Mouse (Mus musculus) fibroblast of lung, adult 2 months (primary cell): ENCODE data around the gene Gal3st2b.
"Not testable (repeated sequence)": the region's sequence is repeated elsewhere in the genome, so short reads cannot be mapped to it uniquely, and the experiment has no call there.

ENCODE experiments used
- DNase-seq: peaks from one replicate; pipeline ENCODE4 v3.0.0-alpha.2; 2011; ENCODE audit warnings: low read depth

Gal3st2b gene

GRCm38 (mm10) chr1:93980932-93981331, 62.8 kb downstream of the Gal3st2b start:
- DNase-seq, result not testable (repeated sequence)

- no peak for DNase-seq
Observed at GRCm38 (mm10) chr1:93986167-93986566, 68.1 kb downstream of the Gal3st2b start.

- DNase-seq, result no peak
Observed at GRCm38 (mm10) chr1:93988786-93989185, 70.7 kb downstream of the Gal3st2b start.

GRCm38 (mm10) chr1:93990209-93990608, 72.1 kb downstream of the Gal3st2b start, which contains the start of gene Gal3st2c:
Gal3st2c (plus strand) TSS chr1:93990509.
- DNase-seq, result not testable (repeated sequence)

GRCm38 (mm10) chr1:93991068-93991467, 73.0 kb downstream of the Gal3st2b start:
- DNase-seq, result not testable (repeated sequence)

- not testable (repeated sequence) for DNase-seq
Observed at GRCm38 (mm10) chr1:93991491-93991890, 73.4 kb downstream of the Gal3st2b start.
